Comparison of ENCODE assay signal across 28 mouse cellular contexts in genomic region chr8:44782421-44782820, GRCm38 (mm10).
"Had no signal": no experiment of that assay in that cellular context is flagged by ENCODE, and none has a peak within 500 bp of the region (broad histone marks: within the 10 kb centered on the region; RNA-seq: fewer than 3 reads in every experiment).

No protein-coding gene starts in this region.

- H3K4me1 ChIP-seq: embryonic facial prominence, embryonic 10.5 days; embryonic facial prominence, embryonic 12.5 days; embryonic facial prominence, embryonic 13.5 days; embryonic facial prominence, embryonic 15.5 days; forebrain, embryonic 15.5 days had no signal

- H3K4me2 ChIP-seq: embryonic facial prominence, embryonic 12.5 days; embryonic facial prominence, embryonic 13.5 days; embryonic facial prominence, embryonic 15.5 days; forebrain, embryonic 12.5 days; forebrain, embryonic 13.5 days; forebrain, embryonic 15.5 days had no signal

- ATAC-seq: forebrain, embryonic 13.5 days; forebrain, embryonic 14.5 days; forebrain, embryonic 15.5 days; forebrain, embryonic 16.5 days; forebrain, postnatal 0 days had no signal

- H3K4me3 ChIP-seq: embryonic facial prominence, embryonic 10.5 days; embryonic facial prominence, embryonic 12.5 days; embryonic facial prominence, embryonic 13.5 days; embryonic facial prominence, embryonic 15.5 days; erythroblast, embryonic 14.5 days; forebrain, embryonic 10.5 days; forebrain, embryonic 12.5 days; forebrain, embryonic 13.5 days; forebrain, embryonic 15.5 days; gastrocnemius, adult 2 months had no signal

- H3K27ac ChIP-seq: embryonic facial prominence, embryonic 10.5 days; embryonic facial prominence, embryonic 12.5 days; embryonic facial prominence, embryonic 13.5 days; embryonic facial prominence, embryonic 15.5 days; forebrain, embryonic 10.5 days; forebrain, embryonic 12.5 days; forebrain, embryonic 13.5 days; forebrain, embryonic 15.5 days; gastrocnemius, adult 2 months had no signal

- H3K9me3 ChIP-seq: embryonic facial prominence, embryonic 10.5 days; embryonic facial prominence, embryonic 12.5 days; embryonic facial prominence, embryonic 13.5 days; embryonic facial prominence, embryonic 15.5 days; forebrain, embryonic 10.5 days; forebrain, embryonic 12.5 days; forebrain, embryonic 13.5 days; forebrain, embryonic 15.5 days had no signal

- H3K27me3 ChIP-seq: embryonic facial prominence, embryonic 12.5 days; embryonic facial prominence, embryonic 13.5 days; embryonic facial prominence, embryonic 15.5 days; forebrain, embryonic 12.5 days; forebrain, embryonic 13.5 days; forebrain, embryonic 15.5 days had no signal

- H3K9ac ChIP-seq: embryonic facial prominence, embryonic 12.5 days; embryonic facial prominence, embryonic 13.5 days; embryonic facial prominence, embryonic 15.5 days; forebrain, embryonic 12.5 days; forebrain, embryonic 13.5 days; forebrain, embryonic 15.5 days; forebrain, postnatal 0 days had no signal

- H3K36me3 ChIP-seq: embryonic facial prominence, embryonic 10.5 days; embryonic facial prominence, embryonic 12.5 days; embryonic facial prominence, embryonic 13.5 days; embryonic facial prominence, embryonic 15.5 days; forebrain, embryonic 10.5 days; forebrain, embryonic 12.5 days; forebrain, embryonic 15.5 days had no signal

- DNase-seq: cerebellum, adult 18-20 months; cerebellum, adult 2 months; cerebellum, adult 8-10 months; cerebellum, adult 9-10 months; cerebellum, adult 9-11 months; cerebellum, postnatal 10 days; cerebellum, postnatal 14 days; cerebellum, postnatal 25 days; cerebellum, postnatal 36 days; embryo, embryonic 11 days; forebrain, postnatal 0 days; gastrocnemius, adult 2 months; gastrocnemius, postnatal 10 days; gastrocnemius, postnatal 14 days; gastrocnemius, postnatal 25 days; gastrocnemius, postnatal 36 days; heart, adult 11 months had no signal
